Mouse (Mus musculus): ENCODE data around the gene Krit1. TPM values are rescaled to one million over a fixed set of nuclear protein-coding genes. Genes with fewer than 3 reads are reported as not detected.
A peak's percentile ranks its signal among the peaks of the same experiment; 100 is the strongest.

Gene Krit1
- polyA plus RNA-seq, 1 experiment, result 10.3 TPM

- TF ChIP-seq CTCF (IDR thresholded peaks at IDR 0.05; ENCODE audit: insufficient read depth, low read length) (no peak), POLR2A (IDR thresholded peaks at IDR 0.05; ENCODE audit: borderline replicate concordance, extremely low read depth, low read depth, low read length) (no peak)
- DNase-seq, result no peak
- peaks cover 4% of the 10 kb centered on the region for H3K4me1 ChIP-seq (ENCODE audit: control insufficient read depth, insufficient read depth, low read length)
- 89% methylated on average over 1 of the region's 1 CpGs for WGBS
- no peak overlapping the region for H3K4me3 ChIP-seq (replicated peaks; ENCODE audit: extremely low read depth, low read depth, low read length)
Observed at GRCm38 (mm10) chr5:3800041-3800440, 2.9 kb upstream of the Krit1 start.

GRCm38 (mm10) chr5:3800881-3801280 is 2.1 kb upstream of the Krit1 start:
- peaks cover 4% of the 10 kb centered on the region for H3K4me1 ChIP-seq (ENCODE audit: control insufficient read depth, insufficient read depth, low read length)
- DNase-seq, result no peak
- no peak overlapping the region for H3K4me3 ChIP-seq (replicated peaks; ENCODE audit: extremely low read depth, low read depth, low read length)
- 72% methylated on average over 4 of the region's 4 CpGs for WGBS
- TF ChIP-seq CTCF (IDR thresholded peaks at IDR 0.05; ENCODE audit: insufficient read depth, low read length), result no peak
- no peak for TF ChIP-seq POLR2A (IDR thresholded peaks at IDR 0.05; ENCODE audit: borderline replicate concordance, extremely low read depth, low read depth, low read length)

GRCm38 (mm10) chr5:3801672-3802432 is 1.1 kb upstream of the Krit1 start:
- TF ChIP-seq CTCF (IDR thresholded peaks at IDR 0.05; ENCODE audit: insufficient read depth, low read length) (no peak), POLR2A (IDR thresholded peaks at IDR 0.05; ENCODE audit: borderline replicate concordance, extremely low read depth, low read depth, low read length) (no peak)
- DNase-seq, result no peak
- Histone ChIP-seq H3K4me3 (replicated peaks; ENCODE audit: extremely low read depth, low read depth, low read length) (peak overlapping the region; percentile 91), H3K4me1 (ENCODE audit: control insufficient read depth, insufficient read depth, low read length) (peaks cover 4% of the 10 kb centered on the region)
- 6% methylated on average over 18 of the region's 18 CpGs for WGBS

GRCm38 (mm10) chr5:3803292-3804165 is 545 bp downstream of the Krit1 start:
- peaks cover 4% of the 10 kb centered on the region for H3K4me1 ChIP-seq (ENCODE audit: control insufficient read depth, insufficient read depth, low read length)
- no peak for DNase-seq
- peak overlapping the region; percentile 91 for H3K4me3 ChIP-seq (replicated peaks; ENCODE audit: extremely low read depth, low read depth, low read length)
- TF ChIP-seq CTCF (IDR thresholded peaks at IDR 0.05; ENCODE audit: insufficient read depth, low read length) (no peak), POLR2A (IDR thresholded peaks at IDR 0.05; ENCODE audit: borderline replicate concordance, extremely low read depth, low read depth, low read length) (no peak)
- WGBS, result under 1% methylated on average over 36 of the region's 36 CpGs

- H3K4me3 ChIP-seq (replicated peaks; ENCODE audit: extremely low read depth, low read depth, low read length), result no peak overlapping the region
- TF ChIP-seq CTCF (IDR thresholded peaks at IDR 0.05; ENCODE audit: insufficient read depth, low read length) (no peak), POLR2A (IDR thresholded peaks at IDR 0.05; ENCODE audit: borderline replicate concordance, extremely low read depth, low read depth, low read length) (no peak)
- no peak for DNase-seq
- H3K4me1 ChIP-seq (ENCODE audit: control insufficient read depth, insufficient read depth, low read length), result no peaks in the 10 kb centered on the region
- 95% methylated on average over 1 of the region's 1 CpGs for WGBS
Observed at GRCm38 (mm10) chr5:3808472-3808871, 5.5 kb downstream of the Krit1 start.

- WGBS, result 72% methylated on average over 1 of the region's 1 CpGs
- Histone ChIP-seq H3K4me3 (replicated peaks; ENCODE audit: extremely low read depth, low read depth, low read length) (no peak overlapping the region), H3K4me1 (ENCODE audit: control insufficient read depth, insufficient read depth, low read length) (no peaks in the 10 kb centered on the region)
- TF ChIP-seq CTCF (IDR thresholded peaks at IDR 0.05; ENCODE audit: insufficient read depth, low read length) (no peak), POLR2A (IDR thresholded peaks at IDR 0.05; ENCODE audit: borderline replicate concordance, extremely low read depth, low read depth, low read length) (no peak)
- DNase-seq, result no peak
Observed at GRCm38 (mm10) chr5:3834107-3834506, 31.1 kb downstream of the Krit1 start.

GRCm38 (mm10) chr5:3845026-3845425 is 42.0 kb downstream of the Krit1 start, which contains the start of gene Lrrd1:
Gene Lrrd1 (plus strand): TSS chr5:3845173.
- no peak for DNase-seq
- Histone ChIP-seq H3K4me1 (ENCODE audit: control insufficient read depth, insufficient read depth, low read length) (no peaks in the 10 kb centered on the region), H3K4me3 (replicated peaks; ENCODE audit: extremely low read depth, low read depth, low read length) (no peak within 1 kb of the TSS)
- TF ChIP-seq CTCF (IDR thresholded peaks at IDR 0.05; ENCODE audit: insufficient read depth, low read length), result no peak
- no peak for TF ChIP-seq POLR2A (IDR thresholded peaks at IDR 0.05; ENCODE audit: borderline replicate concordance, extremely low read depth, low read depth, low read length)
- WGBS, result 15% methylated on average over 24 of the region's 24 CpGs

- WGBS, result 68% methylated on average over 4 of the region's 4 CpGs
- no peak for TF ChIP-seq CTCF (IDR thresholded peaks at IDR 0.05; ENCODE audit: insufficient read depth, low read length)
- Histone ChIP-seq H3K4me1 (ENCODE audit: control insufficient read depth, insufficient read depth, low read length) (no peaks in the 10 kb centered on the region), H3K4me3 (replicated peaks; ENCODE audit: extremely low read depth, low read depth, low read length) (no peak overlapping the region)
- DNase-seq, result no peak
Observed at GRCm38 (mm10) chr5:3870161-3870560, 67.2 kb downstream of the Krit1 start.

GRCm38 (mm10) chr5:3872348-3872747 is 69.4 kb downstream of the Krit1 start:
- TF ChIP-seq POLR2A (IDR thresholded peaks at IDR 0.05; ENCODE audit: borderline replicate concordance, extremely low read depth, low read depth, low read length), result no peak
- TF ChIP-seq CTCF (IDR thresholded peaks at IDR 0.05; ENCODE audit: insufficient read depth, low read length), result no peak
- 69% methylated on average over 1 of the region's 1 CpGs for WGBS

More at GRCm38 (mm10) chr5:3872348-3872747, 69.4 kb downstream of the Krit1 start:
- Histone ChIP-seq H3K4me3 (replicated peaks; ENCODE audit: extremely low read depth, low read depth, low read length) (no peak overlapping the region), H3K4me1 (ENCODE audit: control insufficient read depth, insufficient read depth, low read length) (no peaks in the 10 kb centered on the region)
- no peak for DNase-seq
